Mouse (Mus musculus) forebrain, embryonic 16.5 days (tissue): ENCODE measurements around the gene Olfr1441. TPM values are rescaled to one million over a fixed set of nuclear protein-coding genes. Genes with fewer than 3 reads are reported as not detected.

ENCODE experiments used
- ATAC-seq: fragments of 200-750 bp; cut with Nextera tagmentation; 2 replicates; pipeline ENCODE4 v1.8.0; 2017; ENCODE audit warnings: mild to moderate bottlenecking, moderate library complexity
- H3K27ac ChIP-seq: fragments of 300-500 bp; sonication (generic); 2 replicates; pipeline ENCODE4 v1.5.1; 2014; ENCODE audit warnings: low read length, control low read depth
- H3K27me3 ChIP-seq: fragments of 300-500 bp; sonication (generic); replicated peaks from 2 replicates; pipeline ENCODE4 v1.6.1; 2014; ENCODE audit warnings: low read length; ENCODE audit not compliant: control insufficient read depth, insufficient read depth
- H3K36me3 ChIP-seq: fragments of 300-500 bp; sonication (generic); 2 replicates; pipeline ENCODE4 v1.6.1; 2014; ENCODE audit not compliant: control insufficient read depth, insufficient read depth
- H3K4me1 ChIP-seq: fragments of 300-500 bp; sonication (generic); replicated peaks from 2 replicates; pipeline ENCODE4 v1.6.1; 2014; ENCODE audit warnings: low read length; ENCODE audit not compliant: control insufficient read depth, insufficient read depth
- H3K4me2 ChIP-seq: fragments of 300-500 bp; sonication (generic); 2 replicates; pipeline ENCODE4 v1.6.1; 2014; ENCODE audit warnings: mild to moderate bottlenecking, low read length, control low read depth
- H3K4me3 ChIP-seq: fragments of 300-500 bp; sonication (generic); replicated peaks from 2 replicates; pipeline ENCODE4 v1.5.1; 2014; ENCODE audit warnings: mild to moderate bottlenecking, low read length, control low read depth
- H3K9ac ChIP-seq: fragments of 300-500 bp; sonication (generic); replicated peaks from 2 replicates; pipeline ENCODE4 v1.6.1; 2014; ENCODE audit warnings: low read depth, low read length, control low read depth
- H3K9me3 ChIP-seq: fragments of 300-500 bp; sonication (generic); 2 replicates; pipeline ENCODE4 v1.6.1; 2016; ENCODE audit warnings: low read length; ENCODE audit not compliant: control insufficient read depth
- WGBS: fragments of 180-500 bp; shearing (Covaris S2); extraction: QIAGEN DNeasy Blood & Tissue Kit; methylation state at CpG from one replicate; pipeline ENCODE4 v1.1.7; 2014; 5-methylcytosine and 5-hydroxymethylcytosine counted together
- polyA plus RNA-seq: library from polyadenylated mRNA; unstranded; fragments of >200 nt; fragmentation: Nextera tagmentation; extraction: Ambion mirVana; gene quantifications from 2 replicates; pipeline ENCODE4 v1.2.1, GENCODE M21; 2015

The Olfr1441 gene
- polyA plus RNA-seq, 1 experiment from 2014 or later = not detected

GRCm38 (mm10) chr19:12460282-12461249, 43.3 kb downstream of the Olfr1441 start, which contains the start of gene Mpeg1:
Gene Mpeg1, plus strand, starts transcription at chr19:12460779.
- Histone ChIP-seq H3K9ac (no peak within 1 kb of the TSS), H3K9me3 (no peaks in the 10 kb centered on the region), H3K4me1 (no peaks in the 10 kb centered on the region), H3K27me3 (no peaks in the 10 kb centered on the region), H3K4me2 (no peak within 1 kb of the TSS), H3K4me3 (no peak within 1 kb of the TSS), H3K27ac (no peak within 1 kb of the TSS), H3K36me3 (no peaks in the 10 kb centered on the region)
- no peak for ATAC-seq
- 78% methylated on average over 11 of the region's 11 CpGs for WGBS

GRCm38 (mm10) chr19:12462851-12463721, 45.9 kb downstream of the Olfr1441 start:
- no peaks in the 10 kb centered on the region for H3K4me1 ChIP-seq
- no peak overlapping the region for H3K9ac ChIP-seq
- H3K27me3 ChIP-seq = no peaks in the 10 kb centered on the region
- WGBS = 56% methylated on average over 7 of the region's 7 CpGs
- no peak overlapping the region for H3K4me2 ChIP-seq
- H3K4me3 ChIP-seq = no peak overlapping the region
- H3K9me3 ChIP-seq = no peaks in the 10 kb centered on the region
- peak; percentile 11; the same call in 1 of the 2 replicates for ATAC-seq
- H3K27ac ChIP-seq = no peak overlapping the region
- 0 out of 2 replicates have a peak, but pooled peaks cover 1% of the 10 kb centered on the region for H3K36me3 ChIP-seq

- WGBS = 18% methylated on average over 1 of the region's 1 CpGs
- Histone ChIP-seq H3K9ac (no peak overlapping the region), H3K4me1 (no peaks in the 10 kb centered on the region), H3K4me2 (no peak overlapping the region), H3K36me3 (0 out of 2 replicates have a peak, but pooled peaks cover 2% of the 10 kb centered on the region), H3K27ac (no peak overlapping the region), H3K9me3 (no peaks in the 10 kb centered on the region), H3K4me3 (no peak overlapping the region), H3K27me3 (no peaks in the 10 kb centered on the region)
- ATAC-seq = peak; percentile 48
Measured at GRCm38 (mm10) chr19:12463722-12464035, 46.4 kb downstream of the Olfr1441 start.

- Histone ChIP-seq H3K9me3 (no peaks in the 10 kb centered on the region), H3K4me1 (no peaks in the 10 kb centered on the region), H3K4me3 (no peak overlapping the region), H3K27me3 (no peaks in the 10 kb centered on the region), H3K36me3 (peaks cover 5% of the 10 kb centered on the region), H3K9ac (no peak overlapping the region), H3K4me2 (no peak overlapping the region), H3K27ac (no peak overlapping the region)
- 76% methylated on average over 5 of the region's 5 CpGs for WGBS
- ATAC-seq = no peak
Measured at GRCm38 (mm10) chr19:12464127-12464526, 46.9 kb downstream of the Olfr1441 start.

GRCm38 (mm10) chr19:12464674-12465073, 47.4 kb downstream of the Olfr1441 start:
- Histone ChIP-seq H3K9ac (no peak overlapping the region), H3K36me3 (peaks cover 9% of the 10 kb centered on the region), H3K27me3 (no peaks in the 10 kb centered on the region), H3K4me1 (no peaks in the 10 kb centered on the region), H3K27ac (no peak overlapping the region), H3K9me3 (no peaks in the 10 kb centered on the region), H3K4me3 (no peak overlapping the region), H3K4me2 (no peak overlapping the region)
- 61% methylated on average over 4 of the region's 4 CpGs for WGBS
- no peak for ATAC-seq

GRCm38 (mm10) chr19:12465530-12466144, 48.4 kb downstream of the Olfr1441 start:
- no peak overlapping the region for H3K9ac ChIP-seq
- 93% methylated on average over 10 of the region's 10 CpGs for WGBS

GRCm38 (mm10) chr19:12466204-12466603, 49.0 kb downstream of the Olfr1441 start:
- WGBS = 21% methylated on average over 7 of the region's 7 CpGs
- Histone ChIP-seq H3K27ac (no peak overlapping the region), H3K4me2 (no peak overlapping the region), H3K36me3 (peaks cover 9% of the 10 kb centered on the region), H3K27me3 (no peaks in the 10 kb centered on the region), H3K4me1 (no peaks in the 10 kb centered on the region), H3K9ac (no peak overlapping the region), H3K9me3 (no peaks in the 10 kb centered on the region), H3K4me3 (no peak overlapping the region)
- ATAC-seq = peak; percentile 60

More at GRCm38 (mm10) chr19:12465530-12466144, 48.4 kb downstream of the Olfr1441 start:
- Histone ChIP-seq H3K36me3 (peaks cover 9% of the 10 kb centered on the region), H3K27me3 (no peaks in the 10 kb centered on the region), H3K27ac (no peak overlapping the region), H3K4me1 (no peaks in the 10 kb centered on the region), H3K4me3 (no peak overlapping the region), H3K4me2 (no peak overlapping the region), H3K9me3 (no peaks in the 10 kb centered on the region)
- no peak for ATAC-seq

- no peak overlapping the region for H3K9ac ChIP-seq
- no peaks in the 10 kb centered on the region for H3K4me1 ChIP-seq
- no peaks in the 10 kb centered on the region for H3K27me3 ChIP-seq
- H3K4me3 ChIP-seq = no peak overlapping the region
- no peak overlapping the region for H3K4me2 ChIP-seq
- no peak overlapping the region for H3K27ac ChIP-seq
- H3K36me3 ChIP-seq = peaks cover 9% of the 10 kb centered on the region
- no peak for ATAC-seq
- WGBS = 84% methylated on average over 5 of the region's 5 CpGs
- H3K9me3 ChIP-seq = no peaks in the 10 kb centered on the region
Measured at GRCm38 (mm10) chr19:12467436-12467835, 50.2 kb downstream of the Olfr1441 start.

- Histone ChIP-seq H3K36me3 (peaks cover 9% of the 10 kb centered on the region), H3K9ac (no peak overlapping the region), H3K9me3 (no peaks in the 10 kb centered on the region), H3K4me3 (no peak overlapping the region), H3K4me2 (no peak overlapping the region), H3K27ac (no peak overlapping the region), H3K4me1 (peaks cover 9% of the 10 kb centered on the region), H3K27me3 (no peaks in the 10 kb centered on the region)
- WGBS = 68% methylated on average over 3 of the region's 3 CpGs
- ATAC-seq = no peak
Measured at GRCm38 (mm10) chr19:12471866-12472265, 54.6 kb downstream of the Olfr1441 start.
